Mouse (Mus musculus) limb, embryonic 12.5 days (tissue): ENCODE measurements around the gene Ppp6r2. TPM values are rescaled to one million over a fixed set of nuclear protein-coding genes. Genes with fewer than 3 reads are reported as not detected.
A peak's percentile ranks its signal among the peaks of the same experiment; 100 is the strongest.

Experiments used
- ATAC-seq: fragments of 200-750 bp; cut with Nextera tagmentation; 2 replicates; pipeline ENCODE4 v1.8.0; 2017; ENCODE audit warnings: low read depth, moderate TSS enrichment; ENCODE audit not compliant: insufficient number of reproducible peaks, insufficient read depth, low FRiP score, low TSS enrichment
- H3K27ac ChIP-seq: fragments of 300-500 bp; sonication (generic); 2 replicates; pipeline ENCODE4 v1.5.1; 2016; ENCODE audit warnings: mild to moderate bottlenecking, moderate library complexity
- H3K27me3 ChIP-seq: fragments of 300-500 bp; sonication (generic); 2 replicates; pipeline ENCODE4 v1.6.1; 2016; ENCODE audit warnings: mild to moderate bottlenecking, moderate library complexity
- H3K36me3 ChIP-seq: fragments of 300-500 bp; sonication (generic); 2 replicates; pipeline ENCODE4 v1.6.1; 2016; ENCODE audit warnings: mild to moderate bottlenecking, moderate library complexity
- H3K4me1 ChIP-seq: fragments of 300-500 bp; sonication (generic); replicated peaks from 2 replicates; pipeline ENCODE4 v1.6.1; 2016
- H3K4me2 ChIP-seq: fragments of 300-500 bp; sonication (generic); 2 replicates; pipeline ENCODE4 v1.6.1; 2016; ENCODE audit warnings: mild to moderate bottlenecking, moderate library complexity
- H3K4me3 ChIP-seq: fragments of 300-500 bp; sonication (generic); replicated peaks from 2 replicates; pipeline ENCODE4 v1.5.1; 2016; ENCODE audit warnings: mild to moderate bottlenecking
- H3K9ac ChIP-seq: fragments of 300-500 bp; sonication (generic); replicated peaks from 2 replicates; pipeline ENCODE4 v1.6.1; 2016; ENCODE audit warnings: mild to moderate bottlenecking, moderate library complexity
- H3K9me3 ChIP-seq: fragments of 300-500 bp; sonication (generic); 2 replicates; pipeline ENCODE4 v1.6.1; 2016; ENCODE audit warnings: mild to moderate bottlenecking, moderate library complexity
- WGBS: fragments of 180-500 bp; shearing (Covaris S2); methylation state at CpG from one replicate; pipeline ENCODE4 v1.1.7; 2016; 5-methylcytosine and 5-hydroxymethylcytosine counted together
- polyA plus RNA-seq: library from polyadenylated mRNA; unstranded; fragments of >200 nt; fragmentation: Nextera tagmentation; extraction: Ambion mirVana; gene quantifications from 2 replicates; pipeline ENCODE4 v1.2.1, GENCODE M21; 2016

Gene Ppp6r2
- polyA plus RNA-seq, 1 experiment from 2014 or later, result 33.3 TPM

- WGBS, result 32% methylated on average over 6 of the region's 6 CpGs
- H3K27ac ChIP-seq, result peak overlapping the region; percentile 25; the same call in 1 of the 2 replicates
- H3K4me2 ChIP-seq, result no peak overlapping the region
- peaks cover 31% of the 10 kb centered on the region for H3K36me3 ChIP-seq
- 0 out of 2 replicates have a peak overlapping the region, but pooled peaks have one; percentile 34 for H3K9ac ChIP-seq
- H3K27me3 ChIP-seq, result no peaks in the 10 kb centered on the region
- no peaks in the 10 kb centered on the region for H3K9me3 ChIP-seq
- no peak overlapping the region for H3K4me3 ChIP-seq
- no peak for ATAC-seq
- peaks cover 48% of the 10 kb centered on the region for H3K4me1 ChIP-seq
Observed at GRCm38 (mm10) chr15:89182328-89182741, 29.0 kb upstream of the Ppp6r2 start.

- H3K4me1 ChIP-seq, result peaks cover 43% of the 10 kb centered on the region
- peak overlapping the region; percentile 25; the same call in 1 of the 2 replicates for H3K27ac ChIP-seq
- H3K9me3 ChIP-seq, result no peaks in the 10 kb centered on the region
- peaks cover 36% of the 10 kb centered on the region for H3K36me3 ChIP-seq
- no peak overlapping the region for H3K4me3 ChIP-seq
- WGBS, result 45% methylated on average over 5 of the region's 5 CpGs
- H3K9ac ChIP-seq, result no peak overlapping the region
- no peak overlapping the region for H3K4me2 ChIP-seq
- H3K27me3 ChIP-seq, result no peaks in the 10 kb centered on the region
- ATAC-seq, result no peak
Observed at GRCm38 (mm10) chr15:89182842-89183241, 28.5 kb upstream of the Ppp6r2 start.

- no peaks in the 10 kb centered on the region for H3K27me3 ChIP-seq
- no peaks in the 10 kb centered on the region for H3K9me3 ChIP-seq
- H3K36me3 ChIP-seq, result peaks cover 51% of the 10 kb centered on the region
- no peak overlapping the region for H3K27ac ChIP-seq
- ATAC-seq, result no peak
- H3K4me3 ChIP-seq, result no peak overlapping the region
- no peak overlapping the region for H3K4me2 ChIP-seq
- H3K4me1 ChIP-seq, result peaks cover 28% of the 10 kb centered on the region
- 58% methylated on average over 5 of the region's 5 CpGs for WGBS
- H3K9ac ChIP-seq, result no peak overlapping the region
Observed at GRCm38 (mm10) chr15:89184141-89184936, 27.0 kb upstream of the Ppp6r2 start.

GRCm38 (mm10) chr15:89184937-89185227 lies 26.5 kb upstream of the Ppp6r2 start:
- Histone ChIP-seq H3K9ac (no peak overlapping the region), H3K36me3 (peaks cover 56% of the 10 kb centered on the region), H3K27me3 (no peaks in the 10 kb centered on the region), H3K4me3 (no peak overlapping the region), H3K4me2 (no peak overlapping the region), H3K27ac (no peak overlapping the region), H3K4me1 (peaks cover 24% of the 10 kb centered on the region), H3K9me3 (no peaks in the 10 kb centered on the region)
- no peak for ATAC-seq
- 83% methylated on average over 5 of the region's 5 CpGs for WGBS

- peak; percentile 22 for ATAC-seq
- Histone ChIP-seq H3K4me3 (peak overlapping the region; percentile 85), H3K27me3 (no peaks in the 10 kb centered on the region), H3K4me1 (peaks cover 14% of the 10 kb centered on the region), H3K4me2 (peak overlapping the region; percentile 72), H3K27ac (peak overlapping the region; percentile 99), H3K9ac (peak overlapping the region; percentile 94), H3K36me3 (peaks cover 10% of the 10 kb centered on the region), H3K9me3 (no peaks in the 10 kb centered on the region)
- 19% methylated on average over 6 of the region's 6 CpGs for WGBS
Observed at GRCm38 (mm10) chr15:89195261-89195681, 16.1 kb upstream of the Ppp6r2 start.

GRCm38 (mm10) chr15:89195690-89196312 lies 15.6 kb upstream of the Ppp6r2 start:
- peaks cover 14% of the 10 kb centered on the region for H3K4me1 ChIP-seq

GRCm38 (mm10) chr15:89196313-89196706 lies 15.0 kb upstream of the Ppp6r2 start, which contains the start of gene Dennd6b:
TSS of gene Dennd6b (minus strand) at chr15:89196496.
- peak within 1 kb of the TSS; percentile 94 for H3K9ac ChIP-seq
- no peaks in the 10 kb centered on the region for H3K27me3 ChIP-seq
- H3K4me3 ChIP-seq, result peak within 1 kb of the TSS; percentile 85
- H3K36me3 ChIP-seq, result no peaks in the 10 kb centered on the region; the same call in 1 of the 2 replicates
- ATAC-seq, result peak; percentile 98
- H3K4me2 ChIP-seq, result peak within 1 kb of the TSS; percentile 72
- no peaks in the 10 kb centered on the region for H3K9me3 ChIP-seq
- under 1% methylated on average over 38 of the region's 38 CpGs for WGBS
- peak within 1 kb of the TSS; percentile 99 for H3K27ac ChIP-seq
- peaks cover 14% of the 10 kb centered on the region for H3K4me1 ChIP-seq

More at GRCm38 (mm10) chr15:89195690-89196312, 15.6 kb upstream of the Ppp6r2 start:
- peak; percentile 91 for ATAC-seq
- Histone ChIP-seq H3K27me3 (no peaks in the 10 kb centered on the region), H3K27ac (peak overlapping the region; percentile 99), H3K4me2 (peak overlapping the region; percentile 72), H3K9ac (peak overlapping the region; percentile 94), H3K36me3 (peaks cover 5% of the 10 kb centered on the region), H3K4me3 (peak overlapping the region; percentile 85), H3K9me3 (no peaks in the 10 kb centered on the region)
- WGBS, result 1% methylated on average over 25 of the region's 25 CpGs

- peak overlapping the region; percentile 94; the same call in 1 of the 2 replicates for H3K9ac ChIP-seq
- no peaks in the 10 kb centered on the region for H3K9me3 ChIP-seq
- H3K4me1 ChIP-seq, result peaks cover 14% of the 10 kb centered on the region
- H3K4me2 ChIP-seq, result peak overlapping the region; percentile 72
- H3K27me3 ChIP-seq, result no peaks in the 10 kb centered on the region
- no peaks in the 10 kb centered on the region for H3K36me3 ChIP-seq
- peak overlapping the region; percentile 85 for H3K4me3 ChIP-seq
- H3K27ac ChIP-seq, result no peak overlapping the region
- ATAC-seq, result no peak
- 79% methylated on average over 15 of the region's 15 CpGs for WGBS
Observed at GRCm38 (mm10) chr15:89197056-89197455, 14.3 kb upstream of the Ppp6r2 start.

- WGBS, result 84% methylated on average over 4 of the region's 4 CpGs
- peaks cover 12% of the 10 kb centered on the region for H3K4me1 ChIP-seq
- H3K27ac ChIP-seq, result no peak overlapping the region
- H3K27me3 ChIP-seq, result no peaks in the 10 kb centered on the region
- H3K9ac ChIP-seq, result no peak overlapping the region
- no peak for ATAC-seq
- no peaks in the 10 kb centered on the region for H3K36me3 ChIP-seq
- H3K4me2 ChIP-seq, result no peak overlapping the region
- no peak overlapping the region for H3K4me3 ChIP-seq
- peaks cover 9% of the 10 kb centered on the region for H3K9me3 ChIP-seq
Observed at GRCm38 (mm10) chr15:89207457-89207856, 3.9 kb upstream of the Ppp6r2 start.

- H3K4me3 ChIP-seq, result peak overlapping the region; percentile 31
- no peak overlapping the region for H3K9ac ChIP-seq
- H3K4me2 ChIP-seq, result peak overlapping the region; percentile 55
- no peaks in the 10 kb centered on the region for H3K36me3 ChIP-seq
- peaks cover 24% of the 10 kb centered on the region for H3K4me1 ChIP-seq
- H3K9me3 ChIP-seq, result no peaks in the 10 kb centered on the region
- 25% methylated on average over 22 of the region's 22 CpGs for whole genome bisulfite sequencing
- H3K27ac ChIP-seq, result no peak overlapping the region
- no peak for ATAC-seq
- no peaks in the 10 kb centered on the region for H3K27me3 ChIP-seq
Observed at GRCm38 (mm10) chr15:89209886-89210761, 1.2 kb upstream of the Ppp6r2 start.
